Mouse (Mus musculus) heart, embryonic 10.5 days (tissue): ENCODE data around the gene D630003M21Rik. TPM values are rescaled to one million over a fixed set of nuclear protein-coding genes. Genes with fewer than 3 reads are reported as not detected.

Experiments
- DNase-seq: peaks from one replicate; pipeline ENCODE4 v3.0.0-alpha.2; 2017; ENCODE audit warnings: low spot score
- H3K27ac ChIP-seq: fragments of 300-500 bp; sonication (generic); 2 replicates; pipeline ENCODE4 v1.5.1; 2016; ENCODE audit warnings: mild to moderate bottlenecking
- H3K27me3 ChIP-seq: fragments of 300-500 bp; sonication (generic); 2 replicates; pipeline ENCODE4 v1.6.1; 2016; ENCODE audit warnings: mild to moderate bottlenecking; ENCODE audit not compliant: poor library complexity, insufficient read depth, severe bottlenecking
- H3K36me3 ChIP-seq: fragments of 300-500 bp; sonication (generic); 2 replicates; pipeline ENCODE4 v1.6.1; 2016; ENCODE audit warnings: mild to moderate bottlenecking, moderate library complexity
- H3K4me1 ChIP-seq: fragments of 300-500 bp; sonication (generic); 2 replicates; pipeline ENCODE4 v1.6.1; 2016; ENCODE audit warnings: mild to moderate bottlenecking
- H3K4me3 ChIP-seq: fragments of 300-500 bp; sonication (generic); 2 replicates; pipeline ENCODE4 v1.5.1; 2016; ENCODE audit warnings: mild to moderate bottlenecking, moderate library complexity
- H3K9me3 ChIP-seq: fragments of 300-500 bp; sonication (generic); 2 replicates; pipeline ENCODE4 v1.6.1; 2016; ENCODE audit warnings: mild to moderate bottlenecking, moderate library complexity
- WGBS: fragments of 180-500 bp; shearing (Covaris S2); methylation state at CpG from one replicate; pipeline ENCODE4 v1.1.7; 2016; 5-methylcytosine and 5-hydroxymethylcytosine counted together
- polyA plus RNA-seq: library from polyadenylated mRNA; unstranded; fragments of >200 nt; fragmentation: Nextera tagmentation; extraction: Ambion mirVana; gene quantifications from 2 replicates; pipeline ENCODE4 v1.2.1, GENCODE M21; 2016

D630003M21Rik gene
- polyA plus RNA-seq, 1 experiment from 2014 or later = 0.73 TPM

GRCm38 (mm10) chr2:158152685-158153309 is 76.2 kb downstream of the D630003M21Rik start:
- Histone ChIP-seq H3K27me3 (no peaks in the 10 kb centered on the region), H3K4me1 (peaks cover 24% of the 10 kb centered on the region), H3K36me3 (no peaks in the 10 kb centered on the region), H3K27ac (peak overlapping the region; percentile 72), H3K9me3 (peaks cover 5% of the 10 kb centered on the region; the same call in 1 of the 2 replicates), H3K4me3 (no peak overlapping the region)
- WGBS = 43% methylated on average over 6 of the region's 6 CpGs
- DNase-seq = no peak

GRCm38 (mm10) chr2:158151077-158151476 is 77.9 kb downstream of the D630003M21Rik start:
- Histone ChIP-seq H3K36me3 (no peaks in the 10 kb centered on the region), H3K9me3 (peaks cover 5% of the 10 kb centered on the region; the same call in 1 of the 2 replicates), H3K4me3 (no peak overlapping the region), H3K27me3 (no peaks in the 10 kb centered on the region), H3K27ac (no peak overlapping the region), H3K4me1 (peaks cover 25% of the 10 kb centered on the region)
- 95% methylated on average over 3 of the region's 3 CpGs for WGBS
- DNase-seq = no peak

DNA sequence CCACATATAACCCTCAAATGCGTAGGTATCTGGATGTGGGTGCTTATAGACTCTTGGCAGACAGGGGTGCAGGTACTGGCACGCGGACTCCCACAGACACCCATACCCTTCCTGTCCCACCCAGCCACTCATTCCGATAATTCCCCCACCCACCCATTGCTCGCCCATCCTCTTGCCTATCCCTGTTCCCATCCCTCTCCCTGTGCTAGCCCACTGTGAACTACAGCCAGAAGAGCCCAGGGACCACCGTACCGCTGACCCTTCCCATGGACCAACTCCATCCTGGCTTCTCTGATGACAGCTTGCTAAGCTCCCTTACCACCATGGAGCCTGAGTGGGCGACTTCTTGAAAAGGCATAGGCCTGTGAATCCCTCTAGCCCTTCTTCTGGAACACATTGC is 82.1 kb downstream of the D630003M21Rik start:
- WGBS = 89% methylated on average over 8 of the region's 8 CpGs
- H3K4me3 ChIP-seq = no peak overlapping the region
- H3K4me1 ChIP-seq = peaks cover 45% of the 10 kb centered on the region
- peaks cover 5% of the 10 kb centered on the region; the same call in 1 of the 2 replicates for H3K9me3 ChIP-seq
- H3K27ac ChIP-seq = no peak overlapping the region; the same call in 1 of the 2 replicates
- H3K27me3 ChIP-seq = no peaks in the 10 kb centered on the region
- H3K36me3 ChIP-seq = peaks cover 12% of the 10 kb centered on the region; the same call in 1 of the 2 replicates
- DNase-seq = no peak

- Histone ChIP-seq H3K27ac (peak within 1 kb of the TSS; percentile 93), H3K4me1 (peaks cover 53% of the 10 kb centered on the region), H3K27me3 (no peaks in the 10 kb centered on the region), H3K36me3 (peaks cover 20% of the 10 kb centered on the region; the same call in 1 of the 2 replicates), H3K4me3 (peak within 1 kb of the TSS; percentile 73), H3K9me3 (peaks cover 5% of the 10 kb centered on the region; the same call in 1 of the 2 replicates)
- peak; percentile 95 for DNase-seq
- WGBS = under 1% methylated on average over 31 of the region's 33 CpGs
These were observed 82.8 kb downstream of the D630003M21Rik start, which contains the start of gene Tgm2 for GRCm38 (mm10) chr2:158146223-158146622. Gene Tgm2, minus strand, starts transcription at chr2:158146436.

GRCm38 (mm10) chr2:158145528-158146065 is 83.4 kb downstream of the D630003M21Rik start:
- no peak for DNase-seq
- Histone ChIP-seq H3K36me3 (peaks cover 26% of the 10 kb centered on the region; the same call in 1 of the 2 replicates), H3K4me1 (peaks cover 59% of the 10 kb centered on the region), H3K27ac (peak overlapping the region; percentile 93), H3K27me3 (no peaks in the 10 kb centered on the region), H3K4me3 (peak overlapping the region; percentile 73), H3K9me3 (no peaks in the 10 kb centered on the region)
- WGBS = 53% methylated on average over 5 of the region's 5 CpGs

GRCm38 (mm10) chr2:158144750-158145527 is 84.1 kb downstream of the D630003M21Rik start:
- Histone ChIP-seq H3K36me3 (peaks cover 30% of the 10 kb centered on the region; the same call in 1 of the 2 replicates), H3K27me3 (no peaks in the 10 kb centered on the region), H3K27ac (peak overlapping the region; percentile 93), H3K4me1 (peaks cover 65% of the 10 kb centered on the region), H3K4me3 (peak overlapping the region; percentile 73), H3K9me3 (no peaks in the 10 kb centered on the region)
- no peak for DNase-seq
- 71% methylated on average over 6 of the region's 6 CpGs for WGBS

- Histone ChIP-seq H3K9me3 (no peaks in the 10 kb centered on the region), H3K36me3 (peaks cover 30% of the 10 kb centered on the region; the same call in 1 of the 2 replicates), H3K4me3 (peak overlapping the region; percentile 73), H3K27ac (peak overlapping the region; percentile 93), H3K4me1 (peaks cover 68% of the 10 kb centered on the region), H3K27me3 (no peaks in the 10 kb centered on the region)
- no peak for DNase-seq
- 51% methylated on average over 8 of the region's 8 CpGs for WGBS
These were observed 84.8 kb downstream of the D630003M21Rik start for GRCm38 (mm10) chr2:158144263-158144662.

GRCm38 (mm10) chr2:158143816-158144215 is 85.2 kb downstream of the D630003M21Rik start:
- WGBS = 49% methylated on average over 3 of the region's 3 CpGs

GRCm38 (mm10) chr2:158142981-158143380 is 86.0 kb downstream of the D630003M21Rik start:
- peaks cover 80% of the 10 kb centered on the region for H3K4me1 ChIP-seq
- H3K36me3 ChIP-seq = peaks cover 42% of the 10 kb centered on the region
- 73% methylated on average over 18 of the region's 18 CpGs for WGBS
- H3K27me3 ChIP-seq = no peaks in the 10 kb centered on the region
- peak overlapping the region; percentile 93 for H3K27ac ChIP-seq
- H3K4me3 ChIP-seq = peak overlapping the region; percentile 73
- no peak for DNase-seq
- H3K9me3 ChIP-seq = no peaks in the 10 kb centered on the region

More at GRCm38 (mm10) chr2:158143816-158144215, 85.2 kb downstream of the D630003M21Rik start:
- Histone ChIP-seq H3K9me3 (no peaks in the 10 kb centered on the region), H3K36me3 (peaks cover 34% of the 10 kb centered on the region), H3K27me3 (no peaks in the 10 kb centered on the region), H3K4me1 (peaks cover 73% of the 10 kb centered on the region), H3K27ac (peak overlapping the region; percentile 93), H3K4me3 (peak overlapping the region; percentile 73)
- DNase-seq = no peak

DNA sequence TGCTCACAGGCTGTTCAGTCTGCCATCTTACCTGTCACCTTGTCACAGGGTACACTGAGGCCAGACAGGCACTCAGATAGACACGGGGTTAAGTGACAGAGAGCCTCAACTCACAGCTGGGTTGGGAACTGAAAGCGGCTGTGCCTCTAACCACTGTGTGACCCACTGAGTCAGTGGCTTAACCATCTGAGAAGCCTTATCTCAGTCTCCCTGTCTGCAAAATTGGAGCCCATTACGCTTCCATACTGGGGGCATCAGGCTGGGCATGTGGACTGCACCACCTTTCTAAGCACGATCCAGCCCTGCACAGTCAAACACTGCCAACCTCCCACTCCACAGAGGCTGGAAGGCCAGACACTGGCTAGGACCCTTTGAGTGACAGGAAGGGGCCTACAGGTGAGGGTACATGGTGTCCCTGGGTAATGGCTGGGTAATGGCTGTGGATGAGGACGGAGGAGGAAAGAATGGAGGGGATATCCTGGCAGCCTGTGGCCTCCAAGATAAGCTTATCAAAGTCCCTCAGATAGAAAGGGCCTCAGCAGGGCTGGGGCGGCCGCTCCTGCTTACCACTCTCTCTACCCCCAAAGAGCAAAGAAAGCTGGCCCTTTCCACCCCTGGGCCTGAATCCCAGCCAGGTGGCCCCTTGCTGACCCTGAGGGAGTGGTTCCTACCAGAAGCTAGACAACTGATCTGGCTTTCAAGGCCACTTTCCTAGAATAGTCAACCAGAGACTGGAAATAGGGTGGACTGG is 87.2 kb downstream of the D630003M21Rik start:
- Histone ChIP-seq H3K4me1 (peaks cover 85% of the 10 kb centered on the region), H3K36me3 (peaks cover 51% of the 10 kb centered on the region), H3K27ac (peak overlapping the region; percentile 93)

DNA sequence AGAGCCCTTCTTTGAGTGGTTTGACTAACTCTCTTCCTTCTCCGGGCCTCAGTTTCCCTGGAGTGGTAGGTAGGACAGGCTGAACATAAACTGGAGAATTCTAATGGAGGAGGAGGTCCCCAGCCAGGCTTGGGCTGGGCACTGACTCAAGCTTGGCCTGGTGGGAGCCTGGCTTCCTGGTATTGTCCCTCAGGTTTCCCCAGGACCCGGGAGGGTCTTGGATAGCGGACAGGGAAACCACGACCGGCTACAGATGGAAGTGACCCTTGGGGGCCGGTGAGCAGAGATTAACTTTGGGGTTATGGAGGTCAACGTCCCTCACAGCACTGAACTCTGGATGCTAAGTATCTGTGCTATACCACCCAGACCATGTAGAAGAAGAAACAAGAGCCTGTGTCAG is 87.8 kb downstream of the D630003M21Rik start:
- H3K36me3 ChIP-seq = peaks cover 57% of the 10 kb centered on the region
- H3K27me3 ChIP-seq = no peaks in the 10 kb centered on the region
- H3K4me3 ChIP-seq = peak overlapping the region; percentile 19; the same call in 1 of the 2 replicates
- H3K4me1 ChIP-seq = peaks cover 86% of the 10 kb centered on the region
- no peak for DNase-seq
- peak overlapping the region; percentile 93 for H3K27ac ChIP-seq
- 62% methylated on average over 7 of the region's 7 CpGs for WGBS
- no peaks in the 10 kb centered on the region for H3K9me3 ChIP-seq

More for the DNA sequence above, 87.2 kb downstream of the D630003M21Rik start:
- DNase-seq = peak; percentile 94
- peak overlapping the region; percentile 73 for H3K4me3 ChIP-seq
- no peaks in the 10 kb centered on the region for H3K27me3 ChIP-seq
- no peaks in the 10 kb centered on the region for H3K9me3 ChIP-seq
- WGBS = 40% methylated on average over 7 of the region's 7 CpGs

GRCm38 (mm10) chr2:158140664-158141063 is 88.4 kb downstream of the D630003M21Rik start:
- Histone ChIP-seq H3K36me3 (peaks cover 63% of the 10 kb centered on the region), H3K9me3 (no peaks in the 10 kb centered on the region), H3K4me1 (peaks cover 85% of the 10 kb centered on the region), H3K27ac (peak overlapping the region; percentile 93), H3K4me3 (no peak overlapping the region), H3K27me3 (no peaks in the 10 kb centered on the region)
- DNase-seq = no peak
- 74% methylated on average over 5 of the region's 5 CpGs for WGBS
